Mouse (Mus musculus): ENCODE results near the gene Swt1.

- no peak for TF ChIP-seq CTCF (IDR thresholded peaks at IDR 0.05; ENCODE audit: low read depth)
- no peak for TF ChIP-seq EP300 (IDR thresholded peaks at IDR 0.05; ENCODE audit: low read depth)
These were observed 1.2 kb downstream of the Swt1 start for GRCm38 (mm10) chr1:151426947-151427600.
